Mouse (Mus musculus): ENCODE results near the gene Vegfb. TPM values are rescaled to one million over a fixed set of nuclear protein-coding genes. Genes with fewer than 3 reads are reported as not detected.

The Vegfb gene
- polyA plus RNA-seq, 1 experiment, result 39.3 TPM

- no peak for DNase-seq (ENCODE audit: low read depth)
- TF ChIP-seq CTCF (IDR thresholded peaks at IDR 0.05; ENCODE audit: borderline replicate concordance, extremely low read depth, insufficient read depth, insufficient read length) (no peak), POLR2A (IDR thresholded peaks at IDR 0.05; ENCODE audit: borderline replicate concordance, extremely low read depth, insufficient read depth, insufficient read length, poor library complexity, severe bottlenecking) (no peak)
Measured at GRCm38 (mm10) chr19:6977759-6978638, 9.5 kb downstream of the Vegfb start.

- DNase-seq (ENCODE audit: low read depth), result peak; percentile 95
- TF ChIP-seq CTCF (IDR thresholded peaks at IDR 0.05; ENCODE audit: borderline replicate concordance, extremely low read depth, insufficient read depth, insufficient read length) (peak; percentile 50), POLR2A (IDR thresholded peaks at IDR 0.05; ENCODE audit: borderline replicate concordance, extremely low read depth, insufficient read depth, insufficient read length, poor library complexity, severe bottlenecking) (0 out of 2 replicates have a peak, but pooled peaks have one; percentile 11)
Measured at GRCm38 (mm10) chr19:6975537-6976521, 11.6 kb downstream of the Vegfb start, which contains the start of gene Plcb3. TSS of gene Plcb3 (minus strand) at chr19:6976470.

- TF ChIP-seq CTCF (IDR thresholded peaks at IDR 0.05; ENCODE audit: borderline replicate concordance, extremely low read depth, insufficient read depth, insufficient read length) (no peak), POLR2A (IDR thresholded peaks at IDR 0.05; ENCODE audit: borderline replicate concordance, extremely low read depth, insufficient read depth, insufficient read length, poor library complexity, severe bottlenecking) (peak; percentile 19; the same call in 1 of the 2 replicates)
- peak; percentile 96 for DNase-seq (ENCODE audit: low read depth)
Measured at GRCm38 (mm10) chr19:6974211-6975205, 12.9 kb downstream of the Vegfb start, which contains the start of gene Ppp1r14b. TSS of gene Ppp1r14b (plus strand) at chr19:6974968.

- DNase-seq (ENCODE audit: low read depth), result no peak
- TF ChIP-seq CTCF (IDR thresholded peaks at IDR 0.05; ENCODE audit: borderline replicate concordance, extremely low read depth, insufficient read depth, insufficient read length) (no peak), POLR2A (IDR thresholded peaks at IDR 0.05; ENCODE audit: borderline replicate concordance, extremely low read depth, insufficient read depth, insufficient read length, poor library complexity, severe bottlenecking) (no peak)
Measured at GRCm38 (mm10) chr19:6973581-6974190, 13.8 kb downstream of the Vegfb start.

GRCm38 (mm10) chr19:6972247-6972917 is 15.1 kb downstream of the Vegfb start:
- TF ChIP-seq POLR2A (IDR thresholded peaks at IDR 0.05; ENCODE audit: borderline replicate concordance, extremely low read depth, insufficient read depth, insufficient read length, poor library complexity, severe bottlenecking), result no peak
- no peak for TF ChIP-seq CTCF (IDR thresholded peaks at IDR 0.05; ENCODE audit: borderline replicate concordance, extremely low read depth, insufficient read depth, insufficient read length)
- no peak for DNase-seq (ENCODE audit: low read depth)

- no peak for DNase-seq (ENCODE audit: low read depth)
- TF ChIP-seq CTCF (IDR thresholded peaks at IDR 0.05; ENCODE audit: borderline replicate concordance, extremely low read depth, insufficient read depth, insufficient read length) (no peak), POLR2A (IDR thresholded peaks at IDR 0.05; ENCODE audit: borderline replicate concordance, extremely low read depth, insufficient read depth, insufficient read length, poor library complexity, severe bottlenecking) (no peak)
Measured at GRCm38 (mm10) chr19:6971644-6972043, 15.8 kb downstream of the Vegfb start.

GRCm38 (mm10) chr19:6970460-6971085 is 16.9 kb downstream of the Vegfb start:
- DNase-seq (ENCODE audit: low read depth), result peak; percentile 41
- TF ChIP-seq POLR2A (IDR thresholded peaks at IDR 0.05; ENCODE audit: borderline replicate concordance, extremely low read depth, insufficient read depth, insufficient read length, poor library complexity, severe bottlenecking), result no peak

GRCm38 (mm10) chr19:6969665-6970381 is 17.6 kb downstream of the Vegfb start:
- TF ChIP-seq CTCF (IDR thresholded peaks at IDR 0.05; ENCODE audit: borderline replicate concordance, extremely low read depth, insufficient read depth, insufficient read length), result peak; percentile 62
- peak; percentile 43; the same call in 1 of the 2 replicates for TF ChIP-seq POLR2A (IDR thresholded peaks at IDR 0.05; ENCODE audit: borderline replicate concordance, extremely low read depth, insufficient read depth, insufficient read length, poor library complexity, severe bottlenecking)

More at GRCm38 (mm10) chr19:6969665-6970381, 17.6 kb downstream of the Vegfb start:
- peak; percentile 67 for DNase-seq (ENCODE audit: low read depth)
